Mouse (Mus musculus) gastrocnemius, adult 2 months (tissue): Measurements from ENCODE around the gene Cenpv. TPM values are rescaled to one million over a fixed set of nuclear protein-coding genes. Genes with fewer than 3 reads are reported as not detected.

ENCODE experiments used
- DNase-seq: peaks from one replicate; pipeline ENCODE4 v3.0.0; 2022
- H3K27ac ChIP-seq: fragments of 200-600 bp; 2 replicates; pipeline ENCODE4 v1.8.1; 2022; ENCODE audit warnings: mild to moderate bottlenecking
- H3K4me3 ChIP-seq: fragments of 200-600 bp; 2 replicates; pipeline ENCODE4 v1.8.1; 2022; ENCODE audit warnings: mild to moderate bottlenecking, moderate library complexity
- CTCF ChIP-seq: fragments of 200-600 bp; IDR thresholded peaks from 2 replicates; pipeline ENCODE4 v1.8.1; 2022; ENCODE audit warnings: antibody characterized with exemption, mild to moderate bottlenecking, moderate library complexity
- intact Hi-C: fragments of 180-260 bp; cut with DNase I; formaldehyde crosslinking; loops from one replicate; pipeline ENCODE4 v1.15.1; 2025
- total RNA-seq, 2 experiments: library from RNA; stranded (reverse); gene quantifications; 2 replicates each; pipeline ENCODE4 v1.2.3; 2021

The Cenpv gene
- total RNA-seq, 2 experiments from 2014 or later, result 19.2 to 24.3 TPM

GRCm38 (mm10) chr11:62494754-62495275, 44.2 kb downstream of the Cenpv start:
- DNase-seq, result peak; percentile 32
- Histone ChIP-seq H3K27ac (peak overlapping the region; percentile 81), H3K4me3 (peak overlapping the region; percentile 41)
- TF ChIP-seq CTCF, result no peak
- intact Hi-C loops, result loop anchor here (5.0 kb wide), 2 partner anchors 38 to 98 kb away; partner anchors contain the start of genes Ncor1 and Pigl

GRCm38 (mm10) chr11:62493701-62494100, 45.4 kb downstream of the Cenpv start:
- intact Hi-C loops, result loop anchor here (5.0 kb wide), 1 partner anchor 36 kb away; the partner anchor contains the start of genes Ncor1 and Pigl
- H3K4me3 ChIP-seq, result no peak overlapping the region
- no peak for TF ChIP-seq CTCF
- no peak overlapping the region for H3K27ac ChIP-seq
- no peak for DNase-seq

GRCm38 (mm10) chr11:62487540-62488350, 51.3 kb downstream of the Cenpv start:
- H3K27ac ChIP-seq, result 0 out of 2 replicates have a peak overlapping the region, but pooled peaks have one; percentile 20
- intact Hi-C loops, result no loop called here
- no peak for TF ChIP-seq CTCF
- no peak for DNase-seq
- H3K4me3 ChIP-seq, result no peak overlapping the region

GRCm38 (mm10) chr11:62486949-62487348, 52.1 kb downstream of the Cenpv start:
- intact Hi-C loops, result no loop called here
- Histone ChIP-seq H3K27ac (no peak overlapping the region), H3K4me3 (no peak overlapping the region)
- no peak for TF ChIP-seq CTCF
- DNase-seq, result no peak

- intact Hi-C loops, result no loop called here
- Histone ChIP-seq H3K27ac (peak overlapping the region; percentile 24; the same call in 1 of the 2 replicates), H3K4me3 (no peak overlapping the region)
- TF ChIP-seq CTCF, result no peak
- DNase-seq, result no peak
Measured at GRCm38 (mm10) chr11:62479581-62479980, 59.5 kb downstream of the Cenpv start.

GRCm38 (mm10) chr11:62478931-62479330, 60.1 kb downstream of the Cenpv start:
- no peak for TF ChIP-seq CTCF
- intact Hi-C loops, result no loop called here
- peak; percentile 24 for DNase-seq
- Histone ChIP-seq H3K27ac (peak overlapping the region; percentile 24; the same call in 1 of the 2 replicates), H3K4me3 (peak overlapping the region; percentile 1; the same call in 1 of the 2 replicates)

- Histone ChIP-seq H3K27ac (no peak overlapping the region), H3K4me3 (no peak overlapping the region)
- TF ChIP-seq CTCF, result no peak
- intact Hi-C loops, result no loop called here
- DNase-seq, result no peak
Measured at GRCm38 (mm10) chr11:62476156-62476555, 62.9 kb downstream of the Cenpv start.

Other genes with a start within 250 kb of the Cenpv start
- gene Pigl, start 80.8 kb downstream of the Cenpv start, total RNA-seq, result 1 to 10 TPM; 2.2 to 2.6 TPM
- 100 to 1,000 TPM; 133 to 139 TPM for gene Ncor1, start 80.7 kb downstream of the Cenpv start, total RNA-seq
- 100 to 1,000 TPM; 776 to 989 TPM for gene Ubb, start 11.9 kb upstream of the Cenpv start, total RNA-seq
- 1 to 10 TPM in 1 of 2 experiments, under 1 TPM in 1; 0.89 to 1.1 TPM for gene Trpv2, start 35.2 kb upstream of the Cenpv start, total RNA-seq
- gene Lrrc75a, start 109.3 kb upstream of the Cenpv start, total RNA-seq, result 1 to 10 TPM; 3.2 to 5.6 TPM
- 1 to 10 TPM; 2.9 to 3.5 TPM for gene Mmgt2, start 109.4 kb upstream of the Cenpv start, total RNA-seq
- 1 to 10 TPM in 1 of 2 experiments, under 1 TPM in 1; 0.69 to 1.3 TPM for gene Zfp287, start 192.6 kb upstream of the Cenpv start, total RNA-seq
- gene Gm10428, start 213.8 kb upstream of the Cenpv start, total RNA-seq, result not detected